Mouse (Mus musculus): ENCODE data around the gene Asic2.

DNA sequence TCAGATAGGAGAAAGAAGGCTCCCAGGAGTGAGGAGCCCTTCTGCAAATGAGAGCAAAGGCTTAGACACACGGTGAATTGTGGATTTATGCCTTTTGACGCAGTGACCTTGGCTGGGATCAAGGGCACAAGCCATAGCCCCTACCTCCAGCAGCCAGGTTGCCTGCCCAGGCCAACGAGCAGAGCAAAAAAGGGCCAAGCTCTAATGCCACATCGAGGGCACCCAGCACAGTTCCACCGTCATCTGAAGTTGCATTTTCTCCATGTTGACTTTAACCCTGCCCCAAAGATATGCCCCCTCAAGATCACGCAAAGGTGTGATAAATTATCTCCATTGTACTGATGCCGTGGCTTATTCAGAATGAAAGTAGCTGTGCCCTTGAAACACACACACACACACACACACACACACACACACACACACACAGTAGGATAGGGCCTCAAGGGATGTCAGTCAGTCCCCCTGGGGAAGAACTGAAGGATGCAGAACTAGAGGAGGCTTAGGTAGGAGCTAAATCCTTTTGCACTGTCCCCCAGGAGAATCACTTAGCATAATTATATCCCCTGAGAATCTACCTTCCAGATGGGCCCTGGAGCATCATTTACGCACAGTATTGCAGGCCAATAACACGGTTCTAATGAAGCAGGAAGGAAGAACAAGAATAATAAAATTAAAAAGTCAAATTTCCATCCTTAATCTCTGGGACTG, 96.6 kb downstream of the Asic2 start:
- TF ChIP-seq POLR2A (IDR thresholded peaks at IDR 0.05; ENCODE audit: low read depth, low read length), result no peak
- no peak for TF ChIP-seq CTCF (IDR thresholded peaks at IDR 0.05; ENCODE audit: borderline replicate concordance, insufficient read depth, low read length)

Data from embryonic fibroblast, embryonic 13.5 days (primary cell).